ENCODE assay signal across 8 mouse cellular contexts in genomic region chr1:125559721-125560120, GRCm38 (mm10). TPM values are rescaled to one million over a fixed set of nuclear protein-coding genes. Genes with fewer than 3 reads are reported as not detected.
DNase-seq lines count a peak whose midpoint lies in the region; ATAC-seq and TF ChIP-seq lines count a peak whose summit lies in the region.

No protein-coding gene starts in this region.

- no peak for TF ChIP-seq CTCF in hindbrain, postnatal 0 days (IDR thresholded peaks at IDR 0.05; ENCODE audit: low read depth)

- H3K4me1 ChIP-seq in kidney, embryonic 15.5 days = peaks cover 14% of the 10 kb centered on the region
- peaks cover 6% of the 10 kb centered on the region; the same call in 1 of the 2 replicates for H3K4me1 ChIP-seq in brown adipose tissue, adult 24 weeks (ENCODE audit: control insufficient read depth, insufficient read depth, insufficient read length, low read length)
- peaks cover 6% of the 10 kb centered on the region; the same call in 1 of the 2 replicates for H3K4me1 ChIP-seq in hindbrain, postnatal 0 days (ENCODE audit: insufficient read depth, low read length)

- H3K9me3 ChIP-seq in kidney, embryonic 15.5 days (replicated peaks) = no peaks in the 10 kb centered on the region
- H3K9me3 ChIP-seq in hindbrain, postnatal 0 days (ENCODE audit: low read length) = no peaks in the 10 kb centered on the region

- peak overlapping the region; percentile 75 for H3K4me2 ChIP-seq in kidney, embryonic 15.5 days
- peak overlapping the region; percentile 75 for H3K4me2 ChIP-seq in hindbrain, postnatal 0 days (ENCODE audit: low read depth, low read length)
- H3K4me2 ChIP-seq in myocyte (ENCODE audit: low read depth) = peak overlapping the region; percentile 85

- H3ac ChIP-seq in myocyte (ENCODE audit: control insufficient read depth, insufficient read length) = no peak overlapping the region

- peak overlapping the region; percentile 90 for H3K4me3 ChIP-seq in kidney, embryonic 15.5 days (replicated peaks)
- H3K4me3 ChIP-seq in brown adipose tissue, adult 24 weeks (ENCODE audit: insufficient read depth, low read depth, low read length) = peak overlapping the region; percentile 55
- peak overlapping the region; percentile 99 for H3K4me3 ChIP-seq in hindbrain, postnatal 0 days (ENCODE audit: low read length)
- H3K4me3 ChIP-seq in myocyte = peak overlapping the region; percentile 84

- H3K36me3 ChIP-seq in kidney, embryonic 15.5 days = peaks cover 8% of the 10 kb centered on the region; the same call in 1 of the 2 replicates
- no peaks in the 10 kb centered on the region for H3K36me3 ChIP-seq in hindbrain, postnatal 0 days (ENCODE audit: insufficient read depth, low read length)
- H3K36me3 ChIP-seq in myocyte (ENCODE audit: control insufficient read depth, insufficient read depth) = no peaks in the 10 kb centered on the region

- TF ChIP-seq POLR2A in myocyte (IDR thresholded peaks at IDR 0.05; ENCODE audit: insufficient read length, low read depth) = no peak

- H3K79me2 ChIP-seq in myocyte (ENCODE audit: control insufficient read depth, insufficient read depth) = peaks cover 18% of the 10 kb centered on the region

- peak overlapping the region; percentile 90 for H3K9ac ChIP-seq in kidney, embryonic 15.5 days
- peak overlapping the region; percentile 95 for H3K9ac ChIP-seq in hindbrain, postnatal 0 days (replicated peaks; ENCODE audit: low read length)

- WGBS in kidney, embryonic 15.5 days = 4% methylated on average over 2 of the region's 2 CpGs
- WGBS in hindbrain, postnatal 0 days = 16% methylated on average over 2 of the region's 2 CpGs

- H3K27ac ChIP-seq in kidney, embryonic 15.5 days = peak overlapping the region; percentile 96
- H3K27ac ChIP-seq in brown adipose tissue, adult 24 weeks (replicated peaks; ENCODE audit: low read depth, low read length) = peak overlapping the region; percentile 71
- peak overlapping the region; percentile 95 for H3K27ac ChIP-seq in hindbrain, postnatal 0 days

- no peaks in the 10 kb centered on the region for H3K27me3 ChIP-seq in kidney, embryonic 15.5 days
- no peaks in the 10 kb centered on the region for H3K27me3 ChIP-seq in hindbrain, postnatal 0 days (ENCODE audit: insufficient read depth, low read length)
- no peaks in the 10 kb centered on the region for H3K27me3 ChIP-seq in myocyte (ENCODE audit: control insufficient read depth, insufficient read depth, insufficient read length)

- no peak for ATAC-seq in kidney, embryonic 15.5 days (replicated peaks; ENCODE audit: low FRiP score)
- ATAC-seq in hindbrain, postnatal 0 days = no peak

- no peak for DNase-seq in kidney, postnatal 4 days
- no peak for DNase-seq in hindbrain, postnatal 0 days (ENCODE audit: low spot score)
- no peak for DNase-seq in adrenal gland, postnatal 25 days
- no peak for DNase-seq in T-cell, adult 2 months (ENCODE audit: low spot score)
- no peak for DNase-seq in ovary, postnatal 14 days (ENCODE audit: low spot score)

TF ChIP-seq in myocyte, 11 proteins besides CTCF, POLR2A, EP300 and RAD21:
- TF ChIP-seq POLR2AphosphoS2 (IDR thresholded peaks at IDR 0.05; ENCODE audit: insufficient read length, low read depth) = no peak
- TF ChIP-seq TCF3 (IDR thresholded peaks at IDR 0.05; ENCODE audit: insufficient read length, low read depth) = no peak
- no peak for TF ChIP-seq TCF12 (IDR thresholded peaks at IDR 0.05; ENCODE audit: insufficient read depth, poor library complexity, severe bottlenecking)
- no peak for TF ChIP-seq USF1 (IDR thresholded peaks at IDR 0.05; ENCODE audit: low read depth)
- no peak for TF ChIP-seq E2F4 (IDR thresholded peaks at IDR 0.05; ENCODE audit: insufficient read depth)
- no peak for TF ChIP-seq MYOD1 (IDR thresholded peaks at IDR 0.05; ENCODE audit: control insufficient read depth in 1 of 3, insufficient read length in 2 of 3, low read depth in 2 of 3)
- no peak for TF ChIP-seq CEBPB (IDR thresholded peaks at IDR 0.05; ENCODE audit: insufficient read depth, poor library complexity, severe bottlenecking)

RNA-seq across cellular contexts. Expression of gene Slc35f5, which starts 0.7 kb away (rescaled TPM):
- polyA plus RNA-seq in kidney, embryonic 15.5 days (2015; fragmentation: Nextera tagmentation; extraction: Ambion mirVana) = 51.9 and 53.0 TPM in 2 replicates
- 23.1 and 30.5 TPM in 2 replicates for polyA plus RNA-seq in brown adipose tissue, adult 24 weeks (2012; ENCODE audit: insufficient read depth, insufficient read length, missing spikeins)
- total RNA-seq in hindbrain, postnatal 0 days (2014; rRNA removed) = 16.4 and 17.9 TPM in 2 replicates
- 34.7 and 35.1 TPM in 2 replicates for polyA plus RNA-seq in hindbrain, postnatal 0 days (2015; fragmentation: Nextera tagmentation; extraction: Ambion mirVana)
- polyA plus RNA-seq in myocyte (2012; fragmentation: generic; extraction: Trizol) = 14.5 TPM
- 41.3 and 56.2 TPM in 2 replicates for total RNA-seq in adrenal gland, postnatal 25 days (2021)
